8 mouse cellular contexts compared by ENCODE assay signal in genomic region chr1:161766656-161767055, GRCm38 (mm10). TPM values are rescaled to one million over a fixed set of nuclear protein-coding genes. Genes with fewer than 3 reads are reported as not detected.
DNase-seq lines count a peak whose midpoint lies in the region; ATAC-seq and TF ChIP-seq lines count a peak whose summit lies in the region.

No protein-coding gene starts in this region.

- H3K9me3 ChIP-seq in embryonic facial prominence, embryonic 14.5 days (ENCODE audit: control insufficient read depth, low read length) = no peaks in the 10 kb centered on the region
- H3K9me3 ChIP-seq in embryonic facial prominence, embryonic 10.5 days = no peaks in the 10 kb centered on the region
- no peaks in the 10 kb centered on the region for H3K9me3 ChIP-seq in hindbrain, embryonic 11.5 days (ENCODE audit: control insufficient read depth, low read length)

- 46% methylated on average over 5 of the region's 5 CpGs for WGBS in embryonic facial prominence, embryonic 14.5 days
- WGBS in embryonic facial prominence, embryonic 10.5 days = 52% methylated on average over 5 of the region's 5 CpGs
- 2% methylated on average over 5 of the region's 5 CpGs for WGBS in bone marrow, adult 2 months
- WGBS in hindbrain, embryonic 11.5 days = 57% methylated on average over 5 of the region's 5 CpGs

- DNase-seq in embryonic facial prominence, embryonic 14.5 days (ENCODE audit: low spot score) = peak; percentile 27
- DNase-seq in embryonic facial prominence, embryonic 10.5 days (ENCODE audit: low spot score) = no peak
- DNase-seq in induced T-regulatory cell, adult 2 months (ENCODE audit: low read depth) = peak; percentile 98
- no peak for DNase-seq in frontal cortex, postnatal 10 days (ENCODE audit: low spot score in 2 of 2)
- DNase-seq in hindbrain, embryonic 11.5 days (ENCODE audit: low spot score) = no peak
- DNase-seq in right cerebral cortex, postnatal 14 days = no peak

- no peak overlapping the region for H3K9ac ChIP-seq in embryonic facial prominence, embryonic 14.5 days (ENCODE audit: low read depth, low read length)
- no peak overlapping the region for H3K9ac ChIP-seq in hindbrain, embryonic 11.5 days (ENCODE audit: low read depth, low read length)

- H3K36me3 ChIP-seq in embryonic facial prominence, embryonic 14.5 days (ENCODE audit: control insufficient read depth, insufficient read depth, low read length) = no peaks in the 10 kb centered on the region
- no peaks in the 10 kb centered on the region for H3K36me3 ChIP-seq in embryonic facial prominence, embryonic 10.5 days (replicated peaks)
- H3K36me3 ChIP-seq in hindbrain, embryonic 11.5 days (ENCODE audit: control insufficient read depth, insufficient read depth, low read length) = no peaks in the 10 kb centered on the region

- ATAC-seq in embryonic facial prominence, embryonic 14.5 days (ENCODE audit: low read depth) = no peak
- ATAC-seq in monocyte, adult 5-6 weeks (replicated peaks; ENCODE audit: insufficient number of reproducible peaks, low FRiP score, low TSS enrichment, poor library complexity, severe bottlenecking) = peak; percentile 92
- no peak for ATAC-seq in hindbrain, embryonic 11.5 days (ENCODE audit: low FRiP score)

- no peak overlapping the region for H3K4me3 ChIP-seq in embryonic facial prominence, embryonic 14.5 days (ENCODE audit: low read depth, low read length)
- H3K4me3 ChIP-seq in embryonic facial prominence, embryonic 10.5 days = no peak overlapping the region
- peak overlapping the region; percentile 50 for H3K4me3 ChIP-seq in bone marrow, adult 2 months (replicated peaks; ENCODE audit: control insufficient read depth, low read depth, low read length)
- no peak overlapping the region for H3K4me3 ChIP-seq in hindbrain, embryonic 11.5 days (ENCODE audit: low read depth, low read length)

- H3K4me2 ChIP-seq in embryonic facial prominence, embryonic 14.5 days (ENCODE audit: low read depth, low read length) = no peak overlapping the region
- no peak overlapping the region for H3K4me2 ChIP-seq in hindbrain, embryonic 11.5 days (replicated peaks; ENCODE audit: low read depth, low read length)

- no peak for TF ChIP-seq POLR2A in bone marrow, adult 2 months (IDR thresholded peaks at IDR 0.05; ENCODE audit: borderline replicate concordance, control insufficient read depth, low read depth, low read length)

- TF ChIP-seq CTCF in bone marrow, adult 2 months (IDR thresholded peaks at IDR 0.05; ENCODE audit: control insufficient read depth, insufficient read depth, low read length) = no peak

- H3K27ac ChIP-seq in embryonic facial prominence, embryonic 14.5 days (replicated peaks; ENCODE audit: low read depth, low read length) = no peak overlapping the region
- H3K27ac ChIP-seq in embryonic facial prominence, embryonic 10.5 days (replicated peaks) = no peak overlapping the region
- no peak overlapping the region for H3K27ac ChIP-seq in bone marrow, adult 2 months (ENCODE audit: control insufficient read depth, insufficient read depth, low read depth, low read length, poor library complexity)
- H3K27ac ChIP-seq in hindbrain, embryonic 11.5 days (ENCODE audit: low read depth, low read length) = no peak overlapping the region

- H3K4me1 ChIP-seq in embryonic facial prominence, embryonic 14.5 days (ENCODE audit: control insufficient read depth, insufficient read depth, low read length) = no peaks in the 10 kb centered on the region
- H3K4me1 ChIP-seq in embryonic facial prominence, embryonic 10.5 days = no peaks in the 10 kb centered on the region; the same call in 1 of the 2 replicates
- no peaks in the 10 kb centered on the region; the same call in 1 of the 2 replicates for H3K4me1 ChIP-seq in bone marrow, adult 2 months (ENCODE audit: control insufficient read depth, insufficient read depth, low read length)
- no peaks in the 10 kb centered on the region for H3K4me1 ChIP-seq in hindbrain, embryonic 11.5 days (replicated peaks; ENCODE audit: control insufficient read depth, insufficient read depth, low read length)

- no peaks in the 10 kb centered on the region for H3K27me3 ChIP-seq in embryonic facial prominence, embryonic 14.5 days (replicated peaks; ENCODE audit: control insufficient read depth, insufficient read depth, low read length)
- no peaks in the 10 kb centered on the region for H3K27me3 ChIP-seq in embryonic facial prominence, embryonic 10.5 days (replicated peaks; ENCODE audit: low read depth, poor library complexity, severe bottlenecking)
- H3K27me3 ChIP-seq in hindbrain, embryonic 11.5 days (ENCODE audit: control insufficient read depth, insufficient read depth, low read length) = no peaks in the 10 kb centered on the region

RNA-seq across cellular contexts. Expression of gene Fasl, which starts 21.6 kb away (rescaled TPM):
- polyA plus RNA-seq in embryonic facial prominence, embryonic 14.5 days (2014; fragmentation: Nextera tagmentation; extraction: Ambion mirVana) = not detected in 2 replicates
- polyA plus RNA-seq in embryonic facial prominence, embryonic 10.5 days (2016; fragmentation: Nextera tagmentation; extraction: Ambion mirVana) = not detected in 2 replicates
- 1.5 TPM in 1 of 2 replicates, not detected in the other for polyA plus RNA-seq in bone marrow, adult 2 months (2011; ENCODE audit: insufficient read depth, insufficient read length, low replicate concordance, missing spikeins)
- 161 to 263 TPM (median 164 TPM) in 3 replicates for total RNA-seq in monocyte, adult 5-6 weeks (2017)
- not detected in 2 replicates for polyA plus RNA-seq in hindbrain, embryonic 11.5 days (2014; fragmentation: Nextera tagmentation; extraction: Ambion mirVana)

Comparison
In these comparisons a context has a peak if more than half of its experiments do, and no peak if none do; other contexts are left out.
1. DNase-seq: peak in embryonic facial prominence, embryonic 14.5 days (single experiment) and induced T-regulatory cell, adult 2 months (single experiment); none in embryonic facial prominence, embryonic 10.5 days (single experiment), frontal cortex, postnatal 10 days (0 of 2), hindbrain, embryonic 11.5 days (single experiment) and right cerebral cortex, postnatal 14 days (single experiment).